Mouse (Mus musculus) midbrain, embryonic 14.5 days (tissue): ENCODE measurements at regions not wholly inside any gene's neighbourhood (a gene's known extent, or its start where the extent isn't known, plus 50 kb on each side); places are given as distances from the start of the nearest gene placed in this dataset.
"Not testable (repeated sequence)": the region's sequence is repeated elsewhere in the genome, so short reads cannot be mapped to it uniquely, and the experiment has no call there.

Experiments used
- ATAC-seq: fragments of 200-750 bp; cut with Nextera tagmentation; 2 replicates; pipeline ENCODE4 v1.8.0; 2017; ENCODE audit warnings: moderate number of reproducible peaks, moderate library complexity; ENCODE audit not compliant: low FRiP score, low TSS enrichment
- DNase-seq: peaks from one replicate; pipeline ENCODE4 v3.0.0-alpha.2; 2015
- H3K27ac ChIP-seq: fragments of 300-500 bp; sonication (generic); replicated peaks from 2 replicates; pipeline ENCODE4 v1.5.1; 2014; ENCODE audit warnings: mild to moderate bottlenecking, low read depth, low read length, moderate library complexity
- H3K27me3 ChIP-seq: fragments of 300-500 bp; sonication (generic); 2 replicates; pipeline ENCODE4 v1.6.1; 2014; ENCODE audit warnings: low read length, control low read depth, mixed read lengths; ENCODE audit not compliant: control insufficient read depth, insufficient read depth
- H3K36me3 ChIP-seq: fragments of 300-500 bp; sonication (generic); 2 replicates; pipeline ENCODE4 v1.6.1; 2014; ENCODE audit warnings: low read length, control low read depth; ENCODE audit not compliant: control insufficient read depth, insufficient read depth
- H3K4me1 ChIP-seq: fragments of 300-500 bp; sonication (generic); 2 replicates; pipeline ENCODE4 v1.6.1; 2014; ENCODE audit warnings: mild to moderate bottlenecking, antibody characterized with exemption, low read length, control low read depth; ENCODE audit not compliant: control insufficient read depth, insufficient read depth
- H3K4me2 ChIP-seq: fragments of 300-500 bp; sonication (generic); 2 replicates; pipeline ENCODE4 v1.6.1; 2014; ENCODE audit warnings: mild to moderate bottlenecking, low read length, moderate library complexity
- H3K4me3 ChIP-seq: fragments of 300-500 bp; sonication (generic); replicated peaks from 2 replicates; pipeline ENCODE4 v1.5.1; 2014; ENCODE audit warnings: low read depth, low read length
- H3K9ac ChIP-seq: fragments of 300-500 bp; sonication (generic); replicated peaks from 2 replicates; pipeline ENCODE4 v1.6.1; 2014; ENCODE audit warnings: mild to moderate bottlenecking, low read length, moderate library complexity
- H3K9me3 ChIP-seq: fragments of 300-500 bp; sonication (generic); 2 replicates; pipeline ENCODE4 v1.6.1; 2016; ENCODE audit warnings: low read length, control low read depth, mixed read lengths; ENCODE audit not compliant: control insufficient read depth
- WGBS: fragments of 180-500 bp; shearing (Covaris S2); extraction: QIAGEN DNeasy Blood & Tissue Kit; methylation state at CpG from one replicate; pipeline ENCODE4 v1.1.7; 2014; 5-methylcytosine and 5-hydroxymethylcytosine counted together

GRCm38 (mm10) chr9:17079674-17080073 is 578.6 kb upstream of the Fat3 start:
- ATAC-seq (no peak), DNase-seq (peak; percentile 39)
- no peaks in the 10 kb centered on the region for H3K9me3 ChIP-seq
- no peak overlapping the region for H3K9ac ChIP-seq
- no peak overlapping the region for H3K27ac ChIP-seq
- no peak overlapping the region for H3K4me2 ChIP-seq
- 9% methylated on average over 2 of the region's 2 CpGs for WGBS
- H3K4me1 ChIP-seq = no peaks in the 10 kb centered on the region
- H3K27me3 ChIP-seq = no peaks in the 10 kb centered on the region
- no peaks in the 10 kb centered on the region for H3K36me3 ChIP-seq
- no peak overlapping the region for H3K4me3 ChIP-seq

DNA sequence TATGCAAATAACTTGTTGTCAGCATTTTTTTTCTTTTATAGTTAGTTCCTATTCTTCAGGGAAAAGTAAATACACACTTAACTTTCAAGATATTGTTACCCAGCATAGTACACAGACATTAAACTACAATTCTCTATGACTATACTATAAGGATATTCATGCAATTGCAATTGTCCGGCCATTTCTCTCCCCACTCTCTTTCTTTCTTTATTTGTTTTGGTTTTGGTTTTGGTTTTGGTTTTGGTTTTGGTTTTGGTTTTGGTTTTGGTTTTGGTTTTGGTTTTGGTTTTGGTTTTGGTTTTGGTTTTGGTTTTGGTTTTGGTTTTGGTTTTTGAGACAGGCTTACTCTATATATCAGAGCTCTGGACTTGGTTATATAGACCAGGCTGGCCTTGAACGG is 545.8 kb upstream of the Fat3 start:
- 91% methylated on average over 2 of the region's 2 CpGs for WGBS
- DNase-seq, H3K4me3 ChIP-seq, H3K36me3 ChIP-seq, H3K9me3 ChIP-seq, H3K27ac ChIP-seq, H3K9ac ChIP-seq, H3K4me2 ChIP-seq, ATAC-seq, H3K27me3 ChIP-seq, H3K4me1 ChIP-seq: not testable (repeated sequence)
